In genomic region chr1:187295711-187296110, GRCm38 (mm10) we compare ENCODE assay signal across 22 mouse cellular contexts.
DNase-seq lines count a peak whose midpoint lies in the region; ATAC-seq and TF ChIP-seq lines count a peak whose summit lies in the region.
"Had no signal": no experiment of that assay in that cellular context is flagged by ENCODE, and none has a peak within 500 bp of the region (broad histone marks: within the 10 kb centered on the region; RNA-seq: fewer than 3 reads in every experiment).

No protein-coding gene starts in this region.

- no peak overlapping the region for H3K4me3 ChIP-seq in midbrain, embryonic 11.5 days (ENCODE audit: low read depth, low read length)
- H3K4me3 ChIP-seq in midbrain, embryonic 10.5 days = no peak overlapping the region
- no peak overlapping the region for H3K4me3 ChIP-seq in myocyte

- TF ChIP-seq POLR2A in myocyte (IDR thresholded peaks at IDR 0.05; ENCODE audit: insufficient read length, low read depth) = no peak

- H3ac ChIP-seq in myocyte (ENCODE audit: control insufficient read depth, insufficient read length) = no peak overlapping the region

- no peak for ATAC-seq in midbrain, embryonic 11.5 days (ENCODE audit: low FRiP score)
- ATAC-seq: activated CD4-positive, CD25-positive, alpha-beta regulatory T cell, adult 4 months; CD4-positive, CD25-positive, alpha-beta regulatory T cell, adult 4 months had no signal

- H3K9ac ChIP-seq in midbrain, embryonic 11.5 days (ENCODE audit: low read length) = no peak overlapping the region

- no peaks in the 10 kb centered on the region for H3K79me2 ChIP-seq in myocyte (ENCODE audit: control insufficient read depth, insufficient read depth)

- no peak overlapping the region for H3K27ac ChIP-seq in midbrain, embryonic 11.5 days (ENCODE audit: low read depth, low read length)
- no peak overlapping the region for H3K27ac ChIP-seq in midbrain, embryonic 10.5 days (replicated peaks)

- H3K4me2 ChIP-seq in midbrain, embryonic 11.5 days = no peak overlapping the region
- peak overlapping the region; percentile 74 for H3K4me2 ChIP-seq in myocyte (ENCODE audit: low read depth)

- H3K27me3 ChIP-seq in midbrain, embryonic 11.5 days (ENCODE audit: control insufficient read depth, insufficient read depth, low read length) = no peaks in the 10 kb centered on the region
- no peaks in the 10 kb centered on the region for H3K27me3 ChIP-seq in midbrain, embryonic 10.5 days (ENCODE audit: low read depth, poor library complexity, severe bottlenecking)
- no peaks in the 10 kb centered on the region for H3K27me3 ChIP-seq in myocyte (ENCODE audit: control insufficient read depth, insufficient read depth, insufficient read length)
- H3K27me3 ChIP-seq: CH12.LX, Patski had no signal

- WGBS in midbrain, embryonic 11.5 days = 90% methylated on average over 1 of the region's 1 CpGs
- WGBS in midbrain, embryonic 10.5 days = 79% methylated on average over 1 of the region's 1 CpGs

- no peaks in the 10 kb centered on the region for H3K36me3 ChIP-seq in midbrain, embryonic 11.5 days (ENCODE audit: control insufficient read depth, insufficient read depth, low read length)
- no peaks in the 10 kb centered on the region for H3K36me3 ChIP-seq in midbrain, embryonic 10.5 days
- no peaks in the 10 kb centered on the region for H3K36me3 ChIP-seq in myocyte (ENCODE audit: control insufficient read depth, insufficient read depth)

- H3K4me1 ChIP-seq in midbrain, embryonic 11.5 days (ENCODE audit: control insufficient read depth, insufficient read depth, low read length) = no peaks in the 10 kb centered on the region
- H3K4me1 ChIP-seq in midbrain, embryonic 10.5 days = peaks cover 8% of the 10 kb centered on the region

- H3K9me3 ChIP-seq in midbrain, embryonic 11.5 days (ENCODE audit: control insufficient read depth, low read length) = no peaks in the 10 kb centered on the region
- no peaks in the 10 kb centered on the region for H3K9me3 ChIP-seq in midbrain, embryonic 10.5 days (replicated peaks)
- H3K9me3 ChIP-seq: G1E had no signal

- peak; percentile 55 for DNase-seq in heart, adult 11 months
- DNase-seq in heart, adult 18-20 months = no peak
- peak; percentile 51 for DNase-seq in midbrain, embryonic 11.5 days (ENCODE audit: low spot score, missing footprints)
- DNase-seq in midbrain, embryonic 10.5 days (ENCODE audit: low spot score) = no peak
- DNase-seq in testis, postnatal 10 days (ENCODE audit: low spot score) = peak; percentile 1
- no peak for DNase-seq in testis, postnatal 14 days (ENCODE audit: low spot score)
- no peak for DNase-seq in kidney, postnatal 25 days
- DNase-seq: adrenal gland, adult 2 months; adrenal gland, adult 8-10 months; adrenal gland, postnatal 10 days; adrenal gland, postnatal 14 days; adrenal gland, postnatal 25 days; adrenal gland, postnatal 36 days; B cell, adult 2 months; cerebellum, adult 11 months; cerebellum, adult 11-12 months had no signal

TF ChIP-seq in myocyte, 11 proteins besides CTCF, POLR2A, EP300 and RAD21:
- TF ChIP-seq REST (IDR thresholded peaks at IDR 0.05; ENCODE audit: insufficient read depth, insufficient read length) (no peak), POLR2AphosphoS2 (IDR thresholded peaks at IDR 0.05; ENCODE audit: insufficient read length, low read depth) (no peak), MYOD1 (IDR thresholded peaks at IDR 0.05; ENCODE audit: control insufficient read depth in 1 of 3, insufficient read length in 2 of 3, low read depth in 2 of 3) (no peak), MYOG (IDR thresholded peaks at IDR 0.05; ENCODE audit: control insufficient read depth in 1 of 3, insufficient read depth in 1 of 3, insufficient read length in 2 of 3, low read depth in 2 of 3) (no peak)

Comparison
In these comparisons a context has a peak if more than half of its experiments do, and no peak if none do; other contexts are left out.
1. DNase-seq: peak in heart, adult 11 months (single experiment), midbrain, embryonic 11.5 days (single experiment) and testis, postnatal 10 days (single experiment); none in heart, adult 18-20 months (0 of 2), midbrain, embryonic 10.5 days (single experiment), testis, postnatal 14 days (single experiment) and kidney, postnatal 25 days (0 of 2).